Mouse (Mus musculus) adrenal gland, adult 18-20 months (tissue): Measurements from ENCODE around the gene Rasal2. TPM values are rescaled to one million over a fixed set of nuclear protein-coding genes. Genes with fewer than 3 reads are reported as not detected.

ENCODE experiments used
- DNase-seq, 2 experiments: peaks; one replicate each; pipeline ENCODE4 v3.0.0; 2021 to 2022; ENCODE audit warnings: low spot score in 2 of 2
- total RNA-seq, 2 experiments: library from RNA; stranded (reverse); gene quantifications; 1 replicate in 1 of 2; 2 replicates in 1 of 2; pipeline ENCODE4 v1.2.3; 2021

Gene Rasal2
- total RNA-seq, 2 experiments from 2014 or later = 12.9 to 14.8 TPM

GRCm38 (mm10) chr1:157150107-157150506 lies 262.3 kb downstream of the Rasal2 start:
- no peak for DNase-seq

GRCm38 (mm10) chr1:157144621-157145020 lies 267.8 kb downstream of the Rasal2 start:
- DNase-seq = no peak

DNA sequence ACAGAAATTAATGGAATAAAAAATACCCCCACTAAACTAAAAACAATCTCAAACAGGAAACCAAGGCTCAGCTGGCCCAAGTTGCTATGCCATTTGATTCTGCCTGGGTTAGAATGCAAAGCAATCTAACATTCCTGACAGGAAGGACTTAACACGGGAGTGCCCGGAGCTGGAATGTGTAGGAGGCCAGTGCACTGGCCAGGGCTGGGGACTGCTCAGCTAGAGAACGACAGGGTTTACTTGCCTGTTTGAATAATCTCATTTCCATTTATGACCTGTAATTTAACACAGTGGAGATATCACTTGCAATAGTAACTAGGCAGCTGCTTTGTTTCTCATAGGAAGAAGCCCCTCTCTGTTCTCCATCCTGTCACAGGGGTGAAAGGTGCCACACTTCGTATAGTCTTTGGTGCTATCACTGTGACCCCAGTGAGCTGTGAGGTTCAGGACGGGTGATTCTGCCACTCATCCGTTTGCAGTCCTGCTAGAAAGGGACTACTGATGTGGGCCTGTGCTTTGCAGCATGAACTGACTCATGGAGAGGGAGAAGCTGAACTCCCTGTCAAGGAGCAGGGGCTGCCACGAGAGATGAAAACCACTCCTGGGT lies 269.0 kb downstream of the Rasal2 start:
- no peak for DNase-seq

DNA sequence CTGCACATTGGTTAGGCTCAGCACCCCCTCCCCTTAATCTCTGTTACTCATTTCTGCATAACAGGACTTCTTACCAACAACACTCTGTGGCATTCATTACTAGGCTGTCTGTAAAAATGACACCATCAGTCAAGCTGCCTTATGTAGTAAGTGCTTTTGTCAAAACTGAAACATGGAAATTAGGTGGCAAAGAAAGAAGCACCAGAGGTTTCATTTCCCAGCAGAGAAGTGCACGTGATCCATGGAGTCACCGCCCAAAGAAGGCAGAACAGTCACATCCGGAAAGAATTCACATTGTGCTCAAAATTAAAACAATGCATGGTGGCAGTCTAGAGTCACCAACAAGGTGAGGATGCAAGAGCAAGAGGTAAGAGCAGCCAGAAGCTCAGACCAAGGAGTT lies 271.4 kb downstream of the Rasal2 start:
- no peak for DNase-seq

- no peak for DNase-seq
Measured at GRCm38 (mm10) chr1:157137854-157138241, 274.5 kb downstream of the Rasal2 start.

GRCm38 (mm10) chr1:157137132-157137853 lies 275.1 kb downstream of the Rasal2 start:
- no peak for DNase-seq

- DNase-seq = no peak
Measured at GRCm38 (mm10) chr1:157128219-157128618, 284.2 kb downstream of the Rasal2 start.

GRCm38 (mm10) chr1:157123836-157124235 lies 288.6 kb downstream of the Rasal2 start:
- DNase-seq = no peak

DNA sequence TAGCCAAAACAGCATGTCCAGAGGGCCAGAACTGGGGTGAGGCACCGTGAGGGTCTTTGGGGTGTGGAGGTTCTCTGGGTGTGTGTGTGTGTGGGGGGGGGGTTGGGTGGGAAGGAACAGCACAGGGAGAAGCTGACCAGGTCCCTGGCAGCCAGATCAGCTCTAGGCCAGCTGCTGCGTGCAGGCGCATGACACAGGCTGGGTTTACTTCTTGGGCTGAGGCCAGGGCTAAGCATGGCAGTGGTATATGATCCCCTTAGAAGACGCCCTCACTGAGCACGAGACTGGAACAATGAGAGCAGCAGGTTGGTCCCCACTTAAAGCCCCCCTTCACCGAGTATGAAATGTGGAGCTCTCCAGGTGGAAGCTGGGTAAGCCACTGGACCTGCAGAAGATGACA lies 293.2 kb downstream of the Rasal2 start:
- DNase-seq = no peak

DNA sequence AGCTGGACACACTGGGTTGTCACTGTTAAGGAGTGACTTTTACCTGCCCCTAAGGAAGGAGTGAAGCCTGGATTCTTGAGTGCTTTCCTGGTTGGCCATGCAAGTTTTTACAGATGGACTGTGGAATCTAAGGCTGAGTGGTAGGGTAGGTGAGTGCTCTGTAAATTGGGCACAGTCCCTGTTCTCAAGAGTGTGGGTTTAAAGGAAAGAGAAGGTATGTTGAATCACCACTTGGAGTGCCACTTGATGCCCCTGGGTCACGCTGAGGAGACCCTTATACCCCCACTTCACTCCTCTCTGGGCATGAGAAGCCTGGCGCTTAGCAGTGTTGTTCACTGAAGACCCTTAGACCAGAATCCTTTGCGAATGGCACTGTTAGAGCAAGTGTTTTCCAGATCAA lies 295.0 kb downstream of the Rasal2 start:
- no peak for DNase-seq

GRCm38 (mm10) chr1:157114492-157114891 lies 297.9 kb downstream of the Rasal2 start:
- DNase-seq = no peak

- DNase-seq = no peak
Measured at GRCm38 (mm10) chr1:157110287-157110835, 302.0 kb downstream of the Rasal2 start.

DNA sequence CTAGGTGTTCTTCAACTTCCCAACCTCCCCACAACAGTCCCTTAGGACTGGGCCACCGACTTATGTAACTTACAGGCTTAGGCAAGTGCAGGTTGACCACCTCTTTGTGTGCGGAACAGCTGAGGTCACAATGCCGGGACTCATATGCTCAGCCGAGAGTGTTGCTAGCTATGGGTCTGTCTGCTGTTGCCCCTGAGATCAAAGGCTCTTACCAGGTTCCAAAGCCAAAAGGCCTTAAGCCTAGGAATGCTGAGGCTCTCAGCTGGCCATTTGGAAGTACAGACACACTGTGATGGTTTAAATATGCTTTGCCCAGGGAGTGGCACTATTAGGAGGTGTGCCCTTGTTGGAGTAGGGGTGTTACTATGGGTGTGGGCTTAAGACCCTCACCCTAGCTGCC lies 303.8 kb downstream of the Rasal2 start, which contains the start of gene Tex35:
Tex35 (minus strand) TSS at position 101 of the 400 bp plus-strand sequence.
- no peak for DNase-seq

GRCm38 (mm10) chr1:157101122-157101865 lies 311.1 kb downstream of the Rasal2 start:
- DNase-seq = no peak

GRCm38 (mm10) chr1:157095534-157095933 lies 316.9 kb downstream of the Rasal2 start:
- no peak for DNase-seq

- DNase-seq = no peak
Measured at GRCm38 (mm10) chr1:157092622-157093021, 319.8 kb downstream of the Rasal2 start.

- no peak for DNase-seq
Measured at GRCm38 (mm10) chr1:157092140-157092539, 320.3 kb downstream of the Rasal2 start.

DNA sequence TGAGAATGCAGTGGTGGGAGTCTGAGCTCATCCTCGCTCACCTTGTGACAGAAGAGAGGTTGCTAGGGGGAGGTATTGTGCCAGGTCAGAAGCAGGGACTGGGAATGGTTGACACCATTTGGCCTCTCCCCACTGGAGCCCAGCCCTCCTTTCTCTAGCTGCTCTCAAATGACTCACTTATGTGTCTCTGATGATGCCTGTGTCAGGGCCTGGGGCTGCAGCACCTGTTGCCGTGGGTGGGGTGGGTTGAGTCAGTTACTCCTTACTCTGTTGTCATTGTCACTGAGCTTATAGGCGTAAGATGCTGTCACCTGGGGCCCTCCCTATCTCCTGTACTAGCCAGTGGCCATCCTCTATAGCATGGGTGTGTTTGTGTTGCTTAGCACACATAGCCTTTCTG lies 321.6 kb downstream of the Rasal2 start:
- no peak for DNase-seq

- peak; percentile 55 to 68 for DNase-seq
Measured at GRCm38 (mm10) chr1:157086097-157086994, 326.0 kb downstream of the Rasal2 start.
